In the genomic region with DNA sequence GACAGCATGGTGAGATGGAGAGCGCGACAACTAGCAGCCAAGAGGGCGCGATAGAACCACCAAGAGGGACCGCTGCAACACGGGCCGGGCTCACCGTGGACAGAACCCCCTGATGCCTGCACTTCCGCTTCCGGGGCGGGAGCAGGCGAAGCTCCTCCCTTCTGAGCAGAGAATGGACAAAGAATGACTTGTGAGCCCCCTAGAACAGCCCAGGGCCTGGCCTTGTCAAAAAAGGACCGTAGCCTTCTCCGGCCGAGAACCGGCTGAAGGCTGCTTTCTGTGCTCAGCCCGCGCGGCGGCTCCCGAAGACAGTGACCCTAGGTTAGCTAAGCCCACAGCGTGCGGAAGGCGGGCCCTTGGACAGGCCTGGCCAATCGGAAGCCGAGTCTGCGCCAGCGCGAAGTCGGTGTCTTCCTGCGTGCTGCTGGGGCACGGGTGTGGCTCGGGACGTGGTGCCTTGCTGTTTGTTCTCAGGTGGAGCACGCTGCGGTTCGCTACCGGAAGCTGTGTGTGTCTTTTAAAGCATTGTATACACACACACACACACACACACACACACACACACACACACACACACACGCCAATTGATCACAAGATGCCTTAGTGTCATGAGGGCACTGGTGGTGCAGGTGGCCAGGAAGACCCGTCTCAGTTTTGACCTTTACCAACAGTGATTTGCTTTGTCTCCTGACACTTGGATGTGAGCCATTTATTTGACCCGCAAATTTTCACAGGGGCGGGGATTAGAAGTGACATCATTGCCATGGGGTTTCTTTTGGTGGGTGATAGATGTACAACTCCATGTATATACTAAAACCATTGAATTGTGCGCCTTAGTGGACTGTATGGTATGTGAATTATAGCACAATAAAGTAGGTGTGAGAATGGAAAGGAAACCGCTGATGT, we compare ENCODE assay signal across 8 mouse cellular contexts. TPM values are rescaled to one million over a fixed set of nuclear protein-coding genes. Genes with fewer than 3 reads are reported as not detected.
DNase-seq lines count a peak whose midpoint lies in the region; ATAC-seq and TF ChIP-seq lines count a peak whose summit lies in the region.

A gene (minus strand): TSS at position 336 of the 906 bp plus-strand sequence.

- H3K27me3 ChIP-seq in kidney, embryonic 14.5 days (ENCODE audit: control insufficient read depth, insufficient read depth, low read length): no peaks in the 10 kb centered on the region
- H3K27me3 ChIP-seq in limb, embryonic 15.5 days: no peaks in the 10 kb centered on the region

- H3K27ac ChIP-seq in bone marrow macrophage, adult 2 months (ENCODE audit: insufficient read depth, low read depth, low read length): peak within 1 kb of the TSS; percentile 91
- peak within 1 kb of the TSS; percentile 86 for H3K27ac ChIP-seq in embryonic fibroblast, embryonic 13.5 days (ENCODE audit: insufficient read depth, low read length)
- peak within 1 kb of the TSS; percentile 93 for H3K27ac ChIP-seq in kidney, embryonic 14.5 days (ENCODE audit: low read depth, low read length)
- peak within 1 kb of the TSS; percentile 97 for H3K27ac ChIP-seq in limb, embryonic 15.5 days

- TF ChIP-seq CTCF in bone marrow macrophage, adult 2 months (IDR thresholded peaks at IDR 0.05; ENCODE audit: low read depth, low read length): no peak
- no peak for TF ChIP-seq CTCF in embryonic fibroblast, embryonic 13.5 days (IDR thresholded peaks at IDR 0.05; ENCODE audit: borderline replicate concordance, insufficient read depth, low read length)

- WGBS in kidney, embryonic 14.5 days: 1% methylated on average over 44 of the region's 44 CpGs
- WGBS in limb, embryonic 15.5 days: 1% methylated on average over 44 of the region's 44 CpGs

- H3K4me1 ChIP-seq in bone marrow macrophage, adult 2 months (ENCODE audit: control insufficient read depth, insufficient read depth, low read length): peaks cover 16% of the 10 kb centered on the region
- peaks cover 10% of the 10 kb centered on the region; the same call in 1 of the 2 replicates for H3K4me1 ChIP-seq in embryonic fibroblast, embryonic 13.5 days (ENCODE audit: control insufficient read depth, insufficient read depth, low read length)
- H3K4me1 ChIP-seq in kidney, embryonic 14.5 days (ENCODE audit: control insufficient read depth, insufficient read depth, low read length): peaks cover 7% of the 10 kb centered on the region
- peaks cover 13% of the 10 kb centered on the region; the same call in 1 of the 2 replicates for H3K4me1 ChIP-seq in limb, embryonic 15.5 days

- H3K9ac ChIP-seq in kidney, embryonic 14.5 days (ENCODE audit: low read depth, low read length): peak within 1 kb of the TSS; percentile 78
- H3K9ac ChIP-seq in limb, embryonic 15.5 days: peak within 1 kb of the TSS; percentile 80

- H3K9me3 ChIP-seq in kidney, embryonic 14.5 days (ENCODE audit: control insufficient read depth, low read length): no peaks in the 10 kb centered on the region
- no peaks in the 10 kb centered on the region for H3K9me3 ChIP-seq in limb, embryonic 15.5 days

- peak within 1 kb of the TSS; percentile 98 for H3K4me3 ChIP-seq in bone marrow macrophage, adult 2 months (ENCODE audit: insufficient read depth, low read length)
- peak within 1 kb of the TSS; percentile 77 for H3K4me3 ChIP-seq in embryonic fibroblast, embryonic 13.5 days (ENCODE audit: insufficient read depth, low read length)
- H3K4me3 ChIP-seq in kidney, embryonic 14.5 days (ENCODE audit: low read length): peak within 1 kb of the TSS; percentile 82
- peak within 1 kb of the TSS; percentile 82 for H3K4me3 ChIP-seq in limb, embryonic 15.5 days

- peak; percentile 99 for ATAC-seq in kidney, embryonic 14.5 days (ENCODE audit: low FRiP score, low TSS enrichment)
- ATAC-seq in limb, embryonic 15.5 days (ENCODE audit: insufficient number of reproducible peaks, low FRiP score, low TSS enrichment, low read depth): peak; percentile 97

- no peaks in the 10 kb centered on the region for H3K36me3 ChIP-seq in kidney, embryonic 14.5 days (ENCODE audit: control insufficient read depth, insufficient read depth, low read length)
- H3K36me3 ChIP-seq in limb, embryonic 15.5 days: peaks cover 2% of the 10 kb centered on the region; the same call in 1 of the 2 replicates

- peak within 1 kb of the TSS; percentile 62 for H3K4me2 ChIP-seq in kidney, embryonic 14.5 days (replicated peaks; ENCODE audit: low read depth, low read length)
- H3K4me2 ChIP-seq in limb, embryonic 15.5 days: peak within 1 kb of the TSS; percentile 58

- peak; percentile 97 for DNase-seq in A20 (ENCODE audit: low read depth, low spot score)
- peak; percentile 94 to 95 for DNase-seq in heart, adult 9 months (ENCODE audit: low spot score in 2 of 2)
- peak; percentile 77 to 85 for DNase-seq in monocyte, adult 2 months (ENCODE audit: low read depth in 1 of 2, low spot score in 2 of 2)
- peak; percentile 94 to 95 for DNase-seq in spleen, postnatal 36 days (ENCODE audit: low spot score in 2 of 2)

- TF ChIP-seq POLR2A in bone marrow macrophage, adult 2 months (IDR thresholded peaks at IDR 0.05; ENCODE audit: borderline replicate concordance, low read depth, low read length): no peak; the same call in 1 of the 2 replicates
- TF ChIP-seq POLR2A in embryonic fibroblast, embryonic 13.5 days (IDR thresholded peaks at IDR 0.05; ENCODE audit: low read depth, low read length): peak; percentile 89

RNA-seq across cellular contexts. Expression of the gene that starts here (rescaled TPM):
- polyA plus RNA-seq in bone marrow macrophage, adult 2 months (2012; ENCODE audit: insufficient read depth, insufficient read length, missing spikeins): 99.2 and 105 TPM in 2 replicates
- 177 and 182 TPM in 2 replicates for polyA plus RNA-seq in embryonic fibroblast, embryonic 13.5 days (2011; ENCODE audit: insufficient read length, low read depth, missing spikeins)
- polyA plus RNA-seq in kidney, embryonic 14.5 days (2014; fragmentation: Nextera tagmentation; extraction: Ambion mirVana): 214 and 228 TPM in 2 replicates
- polyA plus RNA-seq in limb, embryonic 15.5 days (2015; fragmentation: Nextera tagmentation; extraction: Ambion mirVana): 219 and 230 TPM in 2 replicates

Comparison
In these comparisons a context has a peak if more than half of its experiments do, and no peak if none do; other contexts are left out.
1. Peak in every context shown above with its lines: DNase-seq, ATAC-seq, H3K4me3 ChIP-seq and H3K27ac ChIP-seq.